Mouse (Mus musculus) G1E (cell line): ENCODE results near the gene Krtap5-2.

ENCODE experiments used
- CTCF ChIP-seq: IDR thresholded peaks from 2 replicates; pipeline ENCODE4 v1.5.1; 2012; ENCODE audit warnings: low read depth, low read length, inconsistent platforms, mixed read lengths
- GATA1 ChIP-seq: IDR thresholded peaks from 2 replicates; pipeline ENCODE4 v1.6.1; 2012; ENCODE audit warnings: borderline replicate concordance, low read length, inconsistent platforms, mixed read lengths
- GATA2 ChIP-seq: IDR thresholded peaks from 2 replicates; pipeline ENCODE4 v1.6.1; 2012; ENCODE audit warnings: low read depth, low read length, inconsistent platforms, borderline replicate concordance
- POLR2AphosphoS5 ChIP-seq: IDR thresholded peaks from 2 replicates; pipeline ENCODE4 v1.6.1; 2012; ENCODE audit warnings: low read depth, low read length, inconsistent platforms; ENCODE audit not compliant: insufficient replicate concordance
- TAL1 ChIP-seq: conservative IDR thresholded peaks from 2 replicates; pipeline ENCODE4 v1.6.1; 2012; ENCODE audit warnings: low read depth, low read length, inconsistent platforms, mixed read lengths

GRCm38 (mm10) chr7:142144507-142144906 is 31.3 kb downstream of the Krtap5-2 start, which contains the start of gene Gm45337:
- no peak for TF ChIP-seq CTCF
- no peak for TF ChIP-seq GATA2
- no peak for TF ChIP-seq TAL1
- no peak for TF ChIP-seq GATA1
- no peak for TF ChIP-seq POLR2AphosphoS5
